Mouse (Mus musculus) bone marrow, adult 2 months (tissue): ENCODE results near the gene Dus3l.

Experiments used
- CTCF ChIP-seq: fragments of 200-500 bp; IDR thresholded peaks from 2 replicates; pipeline ENCODE4 v1.5.1; 2011; ENCODE audit warnings: low read length, control low read depth; ENCODE audit not compliant: control insufficient read depth, insufficient read depth
- POLR2A ChIP-seq: fragments of 200-500 bp; IDR thresholded peaks from 2 replicates; pipeline ENCODE4 v1.6.1; 2011; ENCODE audit warnings: low read depth, mild to moderate bottlenecking, control low read depth, low read length, borderline replicate concordance; ENCODE audit not compliant: control insufficient read depth

DNA sequence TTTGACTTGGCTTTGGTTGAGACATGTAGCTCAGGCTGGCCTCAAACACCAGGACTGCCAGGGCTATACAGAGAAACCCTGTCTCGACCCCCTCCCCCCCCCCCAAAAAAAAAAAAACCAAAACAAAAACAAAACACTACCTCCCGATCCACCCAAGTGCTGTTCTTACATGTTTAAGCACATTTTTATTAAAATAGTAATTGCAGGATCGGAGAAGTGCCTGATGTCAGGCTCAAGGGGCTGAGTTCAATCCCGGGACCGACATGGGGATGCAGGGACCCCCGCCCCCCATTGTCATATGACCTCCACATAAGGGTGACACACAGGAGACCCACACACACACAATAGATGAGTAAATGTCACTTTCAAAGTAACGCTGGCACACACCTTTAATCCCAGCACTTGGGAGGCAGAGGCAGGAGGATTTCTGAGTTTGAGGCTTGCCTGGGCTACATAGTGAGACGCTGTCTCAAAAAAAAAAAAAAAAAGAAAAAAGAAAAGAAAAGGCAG lies 761 bp upstream of the Dus3l start:
- TF ChIP-seq CTCF = no peak
- no peak for TF ChIP-seq POLR2A
